Mouse (Mus musculus): Measurements from ENCODE around the gene Acsm1.
"Not testable (repeated sequence)": the region's sequence is repeated elsewhere in the genome, so short reads cannot be mapped to it uniquely, and the experiment has no call there.

Acsm1 gene

GRCm38 (mm10) chr7:119606664-119607076 is at the start of gene Acsm1:
Gene Acsm1 (plus strand): TSS chr7:119607026.
- no peak for DNase-seq (ENCODE audit: low read depth, low spot score)

GRCm38 (mm10) chr7:119559789-119560451 is 46.9 kb upstream of the Acsm1 start:
- DNase-seq (ENCODE audit: low read depth, low spot score): no peak

- DNase-seq (ENCODE audit: low read depth, low spot score): no peak
Observed at GRCm38 (mm10) chr7:119560452-119560835, 46.4 kb upstream of the Acsm1 start.

- no peak for DNase-seq (ENCODE audit: low read depth, low spot score)
Observed at GRCm38 (mm10) chr7:119561441-119561840, 45.4 kb upstream of the Acsm1 start.

GRCm38 (mm10) chr7:119562476-119562875 is 44.4 kb upstream of the Acsm1 start:
- not testable (repeated sequence) for DNase-seq (ENCODE audit: low read depth, low spot score)

- DNase-seq (ENCODE audit: low read depth, low spot score): no peak
Observed at GRCm38 (mm10) chr7:119594530-119595107, 12.2 kb upstream of the Acsm1 start.

- DNase-seq (ENCODE audit: low read depth, low spot score): no peak
Observed at GRCm38 (mm10) chr7:119595306-119595705, 11.5 kb upstream of the Acsm1 start.

GRCm38 (mm10) chr7:119596536-119596935 is 10.3 kb upstream of the Acsm1 start:
- DNase-seq (ENCODE audit: low read depth, low spot score): no peak

- DNase-seq (ENCODE audit: low read depth, low spot score): no peak
Observed at GRCm38 (mm10) chr7:119601195-119601953, 5.5 kb upstream of the Acsm1 start.

GRCm38 (mm10) chr7:119601954-119602317 is 4.9 kb upstream of the Acsm1 start:
- DNase-seq (ENCODE audit: low read depth, low spot score): no peak

- DNase-seq (ENCODE audit: low read depth, low spot score): no peak
Observed at GRCm38 (mm10) chr7:119604903-119605483, 1.8 kb upstream of the Acsm1 start.

- no peak for DNase-seq (ENCODE audit: low read depth, low spot score)
Observed at GRCm38 (mm10) chr7:119605926-119606663, 731 bp upstream of the Acsm1 start.

- no peak for DNase-seq (ENCODE audit: low read depth, low spot score)
Observed at GRCm38 (mm10) chr7:119607796-119608515, 1.1 kb downstream of the Acsm1 start.

GRCm38 (mm10) chr7:119616531-119616930 is 9.7 kb downstream of the Acsm1 start:
- no peak for DNase-seq (ENCODE audit: low read depth, low spot score)

- no peak for DNase-seq (ENCODE audit: low read depth, low spot score)
Observed at GRCm38 (mm10) chr7:119617593-119617992, 10.8 kb downstream of the Acsm1 start.

- DNase-seq (ENCODE audit: low read depth, low spot score): no peak
Observed at GRCm38 (mm10) chr7:119618209-119618935, 11.5 kb downstream of the Acsm1 start.

- DNase-seq (ENCODE audit: low read depth, low spot score): no peak
Observed at GRCm38 (mm10) chr7:119620157-119620556, 13.3 kb downstream of the Acsm1 start.

- DNase-seq (ENCODE audit: low read depth, low spot score): no peak
Observed at GRCm38 (mm10) chr7:119638773-119639172, 31.9 kb downstream of the Acsm1 start.

- no peak for DNase-seq (ENCODE audit: low read depth, low spot score)
Observed at GRCm38 (mm10) chr7:119642307-119642706, 35.5 kb downstream of the Acsm1 start.

GRCm38 (mm10) chr7:119667893-119668292 is 61.1 kb downstream of the Acsm1 start:
- DNase-seq (ENCODE audit: low read depth, low spot score): no peak

Measured in A20 (cell line).